Mouse (Mus musculus) T-cell, adult 2 months (primary cell): ENCODE results near the gene Synpo2.
"Not testable (repeated sequence)": the region's sequence is repeated elsewhere in the genome, so short reads cannot be mapped to it uniquely, and the experiment has no call there.

Source experiments
- DNase-seq: peaks from one replicate; pipeline ENCODE4 v3.0.0; 2022; ENCODE audit warnings: low spot score

The Synpo2 gene

DNA sequence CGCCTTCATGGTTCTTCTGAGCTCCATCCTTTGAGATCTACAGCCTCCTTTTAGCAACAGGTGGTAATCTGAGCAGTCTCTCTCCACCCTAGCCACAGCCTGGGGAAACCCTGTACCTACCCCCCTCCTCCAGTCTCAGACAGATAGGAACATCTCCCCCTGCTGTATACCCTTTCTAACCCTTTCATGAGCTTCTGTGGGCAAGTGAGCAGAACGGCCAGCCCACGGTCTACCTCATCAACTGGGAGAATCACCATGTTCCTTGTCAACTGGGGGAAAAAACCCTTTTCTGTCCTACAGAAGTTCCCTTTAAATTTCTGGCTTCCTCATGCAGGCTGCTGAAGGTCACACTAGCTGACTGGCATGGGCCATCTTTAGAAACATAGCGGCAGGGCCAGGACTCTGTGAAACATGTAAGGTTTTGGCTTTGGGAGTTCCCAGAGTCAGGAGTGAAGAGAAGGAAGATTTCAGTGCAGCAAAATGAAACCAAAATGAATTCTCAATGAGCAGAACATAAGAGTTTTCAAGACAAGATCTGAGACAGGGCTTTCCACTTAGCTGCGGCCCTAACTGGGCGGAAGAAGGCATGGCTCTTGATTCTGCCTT is 104.7 kb downstream of the Synpo2 start:
- no peak for DNase-seq

DNA sequence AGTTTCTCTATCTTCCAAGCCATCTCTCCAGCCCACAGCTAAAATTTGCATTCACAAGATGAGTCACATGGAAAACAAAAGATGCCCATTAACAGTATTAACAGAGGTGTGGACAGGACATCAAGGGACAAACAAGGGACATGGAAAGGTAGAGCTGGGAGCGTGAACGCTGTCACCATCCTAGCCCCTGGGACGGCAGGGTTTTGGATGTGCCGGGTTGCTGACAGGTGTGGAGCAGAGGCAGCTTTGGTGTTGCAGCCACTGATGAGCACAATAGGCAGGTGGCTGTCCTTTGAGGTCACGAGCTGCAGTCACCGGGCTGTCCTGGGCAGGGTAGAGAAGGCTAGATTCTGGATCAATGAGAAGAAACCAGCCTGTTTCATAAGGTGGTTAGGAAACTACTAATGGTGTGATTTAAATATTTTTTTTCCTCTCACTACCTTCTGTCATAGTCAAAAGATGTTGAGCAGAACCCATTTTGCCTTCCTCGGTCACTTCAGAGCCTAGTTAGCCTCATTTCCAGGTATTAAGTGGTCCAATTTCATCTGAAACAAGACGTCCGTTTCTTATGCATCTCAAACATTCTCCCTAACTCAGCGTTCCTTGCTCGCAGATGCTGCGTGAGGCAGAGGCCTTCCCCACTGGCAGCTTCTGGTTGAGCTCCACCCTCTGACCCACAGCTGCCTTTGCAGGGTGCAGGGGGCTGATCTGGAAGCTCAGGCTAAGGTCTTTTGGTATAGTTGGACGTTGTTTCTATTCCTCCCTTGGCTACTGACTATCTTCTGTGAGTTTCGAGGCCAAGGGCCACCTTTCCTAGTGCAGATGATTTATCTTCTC is 105.4 kb downstream of the Synpo2 start:
- DNase-seq, result no peak

DNA sequence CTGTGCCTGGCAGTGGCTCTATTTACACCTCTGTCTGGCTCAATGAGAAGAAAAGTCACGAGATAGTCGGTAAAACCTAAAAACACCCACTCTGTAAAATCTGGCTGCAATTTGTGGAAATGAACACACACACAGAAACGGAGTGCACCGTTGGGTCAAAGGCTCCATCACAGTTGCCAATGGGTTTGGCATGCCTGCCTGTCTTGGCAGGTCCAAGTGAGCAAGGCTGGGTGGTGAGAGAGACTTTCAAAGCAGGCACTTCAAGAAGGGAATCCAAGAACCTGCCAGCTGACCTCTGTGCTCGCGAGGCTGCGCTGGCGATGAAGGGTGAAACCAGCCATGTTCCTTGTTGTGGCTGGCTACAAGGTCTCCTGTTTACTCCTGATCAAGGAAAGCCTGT is 107.2 kb downstream of the Synpo2 start:
- DNase-seq, result no peak

DNA sequence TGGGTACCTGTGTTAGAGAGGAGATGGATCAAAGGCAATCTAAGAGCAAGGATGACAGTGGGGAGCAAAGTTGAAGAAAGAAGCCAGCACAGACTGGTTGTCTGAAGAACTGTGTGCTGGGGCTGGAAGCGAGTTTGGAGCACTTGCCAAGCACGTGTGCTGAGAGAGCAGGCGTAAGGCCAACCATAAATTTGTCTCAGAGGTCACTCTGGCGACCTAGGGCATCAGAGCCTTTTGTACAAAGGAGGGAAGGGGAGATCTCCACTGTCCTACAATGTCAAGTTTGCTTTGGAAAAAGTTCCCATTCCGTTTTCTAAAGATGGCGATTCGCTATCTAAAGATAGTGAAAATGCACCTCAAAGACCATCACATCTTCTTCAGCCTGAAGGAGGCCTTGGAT is 107.9 kb downstream of the Synpo2 start:
- no peak for DNase-seq

DNA sequence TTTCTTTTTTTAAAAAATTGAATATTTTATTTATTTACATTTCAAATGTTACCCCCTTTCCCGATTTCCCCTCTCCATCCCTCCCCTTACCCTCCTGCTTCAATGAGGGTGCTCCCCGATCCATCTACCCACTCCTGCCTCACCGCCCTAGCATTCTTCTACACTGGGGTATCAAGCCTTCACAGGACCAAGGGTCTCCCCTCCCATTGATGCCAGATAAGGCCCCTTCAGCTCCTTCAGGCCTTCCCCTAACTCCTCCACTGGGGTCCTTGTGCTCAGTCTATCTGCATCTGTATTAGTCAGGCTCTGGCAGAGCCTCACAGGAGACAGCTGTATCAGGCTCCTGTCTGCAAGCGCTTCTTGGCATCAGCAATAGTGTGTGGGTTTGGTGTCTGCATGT is 109.2 kb downstream of the Synpo2 start:
- not testable (repeated sequence) for DNase-seq

DNA sequence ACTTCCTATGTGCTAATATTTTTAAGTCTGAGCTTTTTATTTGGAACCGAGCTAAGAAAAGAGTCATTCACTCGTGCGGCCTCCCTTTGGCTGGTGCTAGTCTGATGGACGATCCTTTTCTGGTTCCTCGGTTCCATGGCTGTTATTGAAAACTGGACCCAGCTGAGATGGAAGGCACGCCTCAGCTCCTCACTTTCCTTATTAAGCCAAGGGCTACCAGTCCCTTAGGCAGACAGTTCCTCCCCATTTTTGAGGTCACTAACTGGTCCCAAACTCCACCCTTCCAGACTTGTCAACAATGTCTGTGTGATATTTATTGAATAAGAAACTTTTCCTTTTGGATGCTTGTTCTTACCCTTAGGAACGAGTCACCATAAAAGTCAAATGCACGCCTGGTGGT is 112.1 kb downstream of the Synpo2 start:
- DNase-seq, result no peak

DNA sequence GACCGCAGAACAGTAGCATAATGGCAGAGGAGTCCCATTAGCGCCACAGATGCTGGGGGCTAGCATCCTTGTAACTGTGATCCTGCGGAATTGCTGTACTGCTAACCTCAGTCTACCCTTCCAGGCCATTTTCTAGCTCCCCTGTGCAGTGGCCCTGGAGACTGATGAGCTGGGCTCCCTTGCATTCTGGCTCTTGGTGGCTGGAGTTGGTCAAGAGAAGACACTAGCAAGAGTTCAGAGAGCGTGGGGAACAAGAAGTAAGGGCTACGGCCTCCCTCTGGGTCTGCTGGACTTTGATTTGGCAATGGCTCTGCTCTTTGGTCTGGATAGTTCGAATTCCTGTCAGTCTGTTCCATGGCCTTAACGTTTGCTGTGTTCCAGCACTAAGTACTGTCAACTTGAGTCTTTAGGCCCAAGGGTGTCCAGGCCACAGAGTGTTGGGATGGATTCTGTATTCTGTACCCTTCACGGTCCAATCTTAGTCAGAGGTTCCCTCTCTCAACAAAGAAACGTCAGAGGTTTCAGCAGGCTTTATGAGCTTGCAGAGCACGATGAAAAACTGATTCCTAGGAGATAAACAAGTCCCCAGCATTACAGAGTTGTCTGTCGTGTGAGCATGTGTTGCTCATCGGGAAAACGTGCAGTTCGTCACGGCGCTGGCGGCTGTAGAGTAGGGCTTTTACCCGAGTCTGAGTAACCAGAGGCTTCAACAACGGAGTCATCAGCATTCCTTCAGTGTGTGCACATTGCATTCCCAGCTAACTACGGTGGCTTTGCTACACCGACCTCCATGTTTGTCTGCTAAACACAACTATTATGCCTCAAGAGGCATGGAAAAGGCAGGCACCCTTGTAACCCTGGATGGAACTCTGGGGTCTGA is 113.6 kb downstream of the Synpo2 start:
- DNase-seq, result no peak

DNA sequence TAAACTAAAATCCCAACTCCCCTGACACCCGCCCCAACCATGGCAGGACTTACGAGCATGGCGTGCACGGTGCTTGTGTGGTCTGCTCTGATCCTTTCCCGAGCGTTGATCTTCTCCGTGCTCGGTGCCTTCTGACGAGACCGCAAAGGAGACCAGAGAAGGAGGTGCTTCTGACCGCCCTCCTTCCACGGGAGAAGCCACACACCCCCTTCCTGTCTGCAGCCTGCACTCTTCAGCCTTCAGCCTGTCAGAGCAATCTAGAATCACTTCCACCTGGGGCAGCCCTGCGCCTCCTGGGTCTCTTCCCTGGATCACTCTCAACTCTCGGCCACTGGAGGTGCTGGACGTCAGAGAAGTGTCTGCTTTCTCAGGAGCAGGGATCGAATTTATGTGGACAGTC is 119.0 kb downstream of the Synpo2 start:
- no peak for DNase-seq

DNA sequence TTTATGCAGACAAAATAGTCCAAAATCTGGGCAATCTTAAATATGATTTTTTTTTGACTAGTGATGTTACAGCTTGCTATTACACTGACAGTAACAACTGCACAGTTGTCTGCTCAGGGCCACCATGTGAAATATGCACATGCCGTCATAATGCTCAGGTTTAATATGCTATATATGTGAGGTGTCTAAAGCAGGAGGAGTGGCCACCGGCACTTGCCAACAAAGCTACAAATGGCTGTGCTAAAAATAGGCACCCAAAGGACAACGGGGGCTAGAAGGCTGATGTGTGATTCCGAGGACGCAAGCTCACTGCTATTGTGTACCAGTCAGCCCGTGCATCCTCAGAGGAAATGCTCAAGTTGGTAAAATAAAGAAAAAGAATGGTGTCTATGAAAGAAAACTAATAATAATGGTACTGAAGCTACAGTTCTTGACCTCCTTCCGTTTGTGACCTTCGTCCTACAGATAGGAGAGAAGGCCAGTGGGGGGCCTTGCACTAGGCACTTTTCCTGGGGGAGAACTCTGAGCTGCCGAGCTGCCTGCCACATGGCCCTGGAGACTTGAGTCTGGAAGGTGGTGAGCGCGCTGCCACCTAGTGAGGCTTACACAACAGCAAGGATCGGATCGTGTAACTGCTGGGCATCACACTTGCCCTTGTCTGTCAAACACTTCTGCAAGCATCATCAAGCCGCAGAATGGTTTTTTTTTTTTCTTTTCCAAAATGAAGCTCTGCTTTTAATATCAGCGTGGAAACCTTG is 120.0 kb downstream of the Synpo2 start:
- no peak for DNase-seq

DNA sequence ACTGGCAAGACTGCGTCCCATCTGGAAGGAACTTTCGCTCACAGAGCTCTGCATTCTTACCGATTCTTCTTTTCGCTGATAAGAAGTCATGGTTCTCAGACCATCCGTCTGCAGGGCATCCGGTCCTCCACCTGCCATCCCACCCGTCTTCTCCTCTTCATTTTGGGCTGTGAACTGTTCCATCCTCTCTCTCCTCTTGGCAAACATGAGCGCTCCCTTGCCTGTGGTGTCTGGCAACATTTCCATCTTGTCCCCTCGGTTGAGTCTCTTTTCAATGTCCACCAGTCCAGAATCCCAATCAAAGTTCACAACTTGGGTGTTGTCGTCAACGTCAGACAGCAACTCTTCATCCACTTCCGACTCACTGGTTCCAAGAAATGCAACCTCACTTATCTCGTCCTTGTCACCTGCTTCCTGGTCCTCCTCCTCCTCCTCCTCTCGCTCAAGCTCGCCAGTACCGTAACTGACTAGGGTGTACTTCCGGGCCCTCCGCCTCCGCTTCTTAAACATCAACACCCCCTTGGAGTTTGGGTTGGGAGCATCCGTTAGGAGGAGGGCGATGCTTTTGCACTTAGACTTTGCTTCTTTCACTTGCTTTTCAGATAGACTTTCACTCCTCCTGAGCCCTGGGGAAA is 121.8 kb downstream of the Synpo2 start:
- no peak for DNase-seq

DNA sequence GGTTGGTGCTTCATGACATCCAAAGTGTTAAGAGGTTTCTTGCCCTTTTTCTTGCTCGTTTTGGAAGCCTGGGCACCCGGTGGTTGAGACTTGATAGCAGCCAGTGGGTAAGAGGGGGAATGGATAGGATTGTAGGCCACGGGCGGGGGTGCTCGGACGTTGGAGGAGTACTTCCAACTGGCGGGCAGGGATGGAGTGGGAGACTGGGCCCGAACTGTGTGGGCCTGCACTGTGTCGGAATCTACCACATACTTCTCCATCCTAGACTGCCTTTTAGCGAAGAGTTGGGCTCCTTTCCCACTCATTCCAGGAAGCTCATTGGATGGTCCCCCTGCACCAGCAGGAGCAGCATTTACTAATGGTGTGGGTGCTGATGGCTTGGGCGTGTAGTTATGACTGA is 123.2 kb downstream of the Synpo2 start:
- DNase-seq, result no peak

DNA sequence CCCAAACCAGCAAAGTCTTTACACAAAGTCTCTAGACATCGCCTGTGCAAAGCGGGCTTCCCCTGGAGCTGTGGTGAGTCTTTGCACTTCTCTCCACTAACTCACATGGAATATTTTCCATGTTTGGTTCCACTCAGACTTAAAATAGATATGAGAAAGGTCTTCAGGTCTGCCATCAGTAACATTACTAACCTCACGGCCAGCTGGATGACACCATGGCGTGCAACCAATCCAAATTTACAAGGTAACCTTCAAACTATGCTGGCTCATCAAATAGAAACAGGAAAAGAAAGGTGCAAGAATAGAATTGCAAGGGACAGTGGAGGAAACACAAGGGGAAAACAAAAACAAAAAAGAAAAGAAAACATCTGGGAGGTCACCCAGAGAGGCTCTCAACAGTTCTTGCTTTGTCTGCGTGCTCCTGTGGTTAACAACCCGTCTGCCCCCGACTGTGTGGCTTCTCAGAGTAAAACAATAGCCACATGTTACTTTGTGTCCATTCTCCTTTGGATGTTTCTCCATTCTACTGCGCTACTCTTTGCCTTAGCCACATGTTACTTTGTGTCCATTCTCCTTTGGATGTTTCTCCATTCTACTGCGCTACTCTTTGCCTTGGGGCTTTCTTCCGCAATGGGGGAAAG is 124.8 kb downstream of the Synpo2 start:
- DNase-seq, result no peak

DNA sequence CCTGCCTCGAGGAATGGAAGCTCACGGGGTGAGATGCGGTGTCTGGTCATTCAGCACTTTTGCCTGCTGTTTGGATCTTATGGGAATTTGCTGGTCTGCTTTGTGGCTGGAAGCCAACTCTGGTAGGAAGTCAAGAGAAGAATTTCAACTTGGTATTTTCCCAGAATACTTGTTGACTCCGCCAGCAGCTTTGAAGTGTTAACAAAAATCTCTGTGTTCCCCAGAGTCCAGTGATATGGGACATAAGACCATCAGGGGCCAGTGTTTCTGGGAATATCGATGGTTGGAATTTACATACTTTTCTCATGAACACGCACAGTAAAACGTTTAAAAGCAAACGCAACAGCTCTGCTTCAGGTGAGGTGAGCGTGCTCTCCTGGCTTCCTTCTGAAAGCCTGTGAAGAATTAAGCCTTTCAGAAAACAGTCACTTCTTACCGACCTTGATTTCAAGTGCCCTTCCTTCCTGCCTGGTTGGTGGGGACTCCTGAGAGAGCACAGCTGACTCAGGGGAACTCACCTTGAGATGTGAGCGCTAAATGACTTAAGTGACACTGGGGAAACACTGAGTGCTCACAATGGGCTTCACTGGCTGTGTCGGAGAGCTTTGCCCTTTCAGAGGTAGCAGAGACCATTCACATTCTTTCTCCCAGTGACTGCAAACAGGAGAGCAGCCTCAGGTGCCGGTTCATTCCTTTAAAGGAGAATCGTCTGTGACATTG is 128.0 kb downstream of the Synpo2 start:
- no peak for DNase-seq

DNA sequence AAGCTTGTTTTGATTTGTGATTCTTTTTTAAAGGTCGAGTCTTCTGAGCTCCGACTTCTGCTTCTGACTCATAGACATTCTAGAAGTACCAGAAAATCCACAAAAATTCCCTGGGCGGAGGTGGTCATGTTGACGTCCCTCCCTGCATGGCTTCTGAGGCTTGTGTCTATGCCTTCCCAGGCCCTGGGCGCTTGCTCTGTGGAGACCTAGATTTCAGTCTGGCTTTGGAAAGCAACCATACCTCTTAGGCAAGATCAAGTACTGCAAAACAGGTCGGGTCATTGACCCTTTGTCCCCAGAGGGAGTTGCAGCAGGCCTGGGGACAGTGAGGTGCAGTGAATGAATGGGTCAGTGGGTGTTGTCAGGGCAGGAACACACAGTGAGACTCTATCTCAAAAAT is 131.6 kb downstream of the Synpo2 start:
- no peak for DNase-seq

DNA sequence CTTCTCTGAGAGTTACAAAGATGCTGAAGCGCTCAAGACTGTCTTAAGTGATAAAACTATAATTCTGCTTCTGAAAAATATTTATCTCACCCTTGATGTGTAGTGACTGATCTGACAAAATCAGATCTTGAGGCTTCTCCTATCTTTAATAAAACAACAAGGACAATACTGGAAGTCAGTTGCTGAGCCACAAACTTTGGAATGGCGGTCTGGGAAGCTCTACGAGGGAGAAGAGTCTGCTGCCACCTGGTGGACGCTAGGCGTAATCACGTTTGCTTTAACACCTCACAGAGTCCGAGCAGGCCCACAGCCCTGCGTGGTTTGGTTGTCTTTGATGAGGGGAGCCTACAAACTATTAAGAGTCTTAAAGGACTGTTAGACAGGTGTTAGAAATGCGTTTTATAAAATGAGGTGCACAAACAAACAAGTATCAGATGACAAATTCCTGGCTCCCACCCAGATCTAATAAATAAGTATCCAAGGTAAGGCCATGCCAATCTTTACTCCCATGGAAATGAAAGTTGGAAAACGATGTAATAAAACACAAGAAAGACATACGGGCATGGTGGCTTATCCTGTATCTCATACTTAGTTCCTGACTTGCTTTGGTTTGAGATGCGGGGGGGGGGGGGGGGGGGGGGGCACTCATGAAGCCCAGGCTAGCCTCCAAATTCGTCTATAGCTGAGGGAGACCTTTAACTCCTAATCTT is 132.6 kb downstream of the Synpo2 start:
- DNase-seq, result peak; percentile 45

DNA sequence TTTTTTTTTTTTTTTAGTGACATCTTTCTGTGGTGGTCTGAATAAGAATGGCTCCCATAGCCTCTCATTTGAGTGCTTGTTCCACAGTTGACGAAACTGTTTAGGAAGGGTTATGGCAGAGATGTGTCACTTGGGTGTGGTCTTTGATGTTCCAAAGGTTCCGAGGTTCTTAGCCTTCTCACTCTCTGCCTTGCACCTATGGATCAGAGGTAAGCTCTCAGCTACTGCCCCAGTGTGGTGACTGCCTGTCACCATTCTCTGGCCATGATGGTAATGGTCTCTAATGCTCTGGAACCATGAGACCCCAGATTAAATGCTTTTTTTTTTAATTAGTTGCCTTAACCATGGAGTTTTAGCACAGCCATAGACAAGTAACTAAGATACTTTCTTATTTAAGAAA is 134.2 kb downstream of the Synpo2 start:
- no peak for DNase-seq

DNA sequence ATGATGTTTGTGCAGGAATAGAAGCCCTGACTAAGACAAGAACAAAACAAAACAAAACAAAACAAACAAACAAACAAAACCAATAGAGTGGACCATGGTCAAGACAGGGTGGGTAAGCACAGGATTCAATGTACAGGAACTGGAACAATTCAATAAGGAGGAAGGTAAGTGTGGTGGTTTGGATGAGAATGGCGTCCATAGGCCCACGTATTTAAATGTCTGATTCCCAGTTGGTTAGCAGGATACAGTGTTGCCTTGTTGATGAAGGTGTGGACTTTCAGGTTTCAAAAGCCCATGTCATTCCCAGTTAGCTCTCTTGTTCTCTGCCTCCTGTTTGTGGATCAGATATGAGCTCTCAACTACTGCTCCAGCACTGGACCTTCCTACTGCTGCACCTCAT is 140.8 kb downstream of the Synpo2 start:
- no peak for DNase-seq

DNA sequence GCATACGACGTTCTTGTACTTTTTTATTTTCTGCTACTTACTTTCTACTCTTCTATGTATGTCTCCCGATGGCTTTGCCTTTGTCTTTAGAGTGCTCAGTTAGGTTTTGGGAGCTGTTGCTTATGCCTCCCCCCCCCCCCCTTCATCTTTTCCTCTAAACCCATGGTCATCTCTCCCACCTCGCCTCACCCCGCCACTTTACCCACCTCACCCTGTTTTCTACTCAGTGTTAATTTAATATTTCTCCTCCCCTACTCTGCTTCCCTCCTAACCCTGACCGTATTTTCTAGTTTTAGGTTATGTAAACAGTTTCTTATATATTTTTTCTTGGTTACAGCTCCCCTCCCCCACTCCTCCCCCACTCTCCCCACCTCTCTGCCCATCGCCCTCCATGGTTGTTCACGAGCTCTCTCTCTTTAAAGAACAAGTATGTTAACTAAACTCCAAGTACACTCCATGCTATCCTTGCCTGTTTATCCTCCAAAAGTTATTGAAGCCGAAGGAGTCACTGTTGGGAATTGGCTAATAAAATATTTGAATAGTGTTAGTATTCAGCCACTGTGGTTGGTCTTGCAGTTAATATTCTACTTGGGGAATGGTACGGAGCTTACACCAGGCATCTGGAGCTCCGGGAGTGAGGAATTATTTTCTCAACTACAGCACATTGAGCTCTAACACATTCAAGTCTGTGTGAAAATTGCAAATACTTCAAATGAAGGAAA is 142.1 kb downstream of the Synpo2 start:
- no peak for DNase-seq
